Mouse (Mus musculus) liver, adult 2 months (tissue): Measurements from ENCODE around the gene Unc45a. TPM values are rescaled to one million over a fixed set of nuclear protein-coding genes. Genes with fewer than 3 reads are reported as not detected.

Source experiments
- DNase-seq: peaks from one replicate; pipeline ENCODE4 v3.0.0-alpha.2; 2011; ENCODE audit warnings: low read depth, low spot score; ENCODE audit errors: extremely low read depth
- H3K27ac ChIP-seq: fragments of 200-500 bp; replicated peaks from 2 replicates; pipeline ENCODE4 v1.5.1; 2012; ENCODE audit warnings: low read depth, mild to moderate bottlenecking, control low read depth, inconsistent platforms, low read length; ENCODE audit not compliant: insufficient read depth
- H3K27me3 ChIP-seq: fragments of 200-500 bp; 2 replicates; pipeline ENCODE4 v1.6.1; 2012; ENCODE audit warnings: mild to moderate bottlenecking, moderate library complexity, low read length, inconsistent platforms; ENCODE audit not compliant: control insufficient read depth, insufficient read depth
- H3K36me3 ChIP-seq: fragments of 200-500 bp; 2 replicates; pipeline ENCODE4 v1.6.1; 2012; ENCODE audit warnings: low read length, inconsistent platforms; ENCODE audit not compliant: control insufficient read depth, insufficient read depth
- H3K4me1 ChIP-seq: fragments of 200-500 bp; 2 replicates; pipeline ENCODE4 v1.6.1; 2011; ENCODE audit warnings: low read length; ENCODE audit not compliant: control insufficient read depth, insufficient read depth
- H3K4me3 ChIP-seq: fragments of 200-500 bp; 2 replicates; pipeline ENCODE4 v1.5.1; 2011; ENCODE audit warnings: low read depth, mild to moderate bottlenecking, control low read depth, low read length, moderate library complexity; ENCODE audit not compliant: insufficient read depth
- H3K79me2 ChIP-seq: fragments of 200-500 bp; 2 replicates; pipeline ENCODE4 v1.6.1; 2012; ENCODE audit warnings: inconsistent platforms, mild to moderate bottlenecking, low read length, moderate library complexity; ENCODE audit not compliant: control insufficient read depth, insufficient read depth
- H3K9ac ChIP-seq: fragments of 200-500 bp; 2 replicates; pipeline ENCODE4 v1.6.1; 2012; ENCODE audit warnings: low read depth, mild to moderate bottlenecking, control low read depth, inconsistent platforms, low read length
- CTCF ChIP-seq: fragments of 200-500 bp; IDR thresholded peaks from 2 replicates; pipeline ENCODE4 v1.5.1; 2011; ENCODE audit warnings: low read depth, low read length, control low read depth
- POLR2A ChIP-seq: fragments of 200-500 bp; IDR thresholded peaks from 2 replicates; pipeline ENCODE4 v1.6.1; 2011; ENCODE audit warnings: low read length, control low read depth; ENCODE audit not compliant: insufficient read depth; ENCODE audit errors: extremely low read depth
- WGBS: fragments of 180-500 bp; shearing (Covaris S2); methylation state at CpG from one replicate; pipeline ENCODE4 v1.1.7; 2018; 5-methylcytosine and 5-hydroxymethylcytosine counted together
- polyA plus RNA-seq: library from polyadenylated mRNA; depleted of rRNA; stranded (reverse); fragments of >200 nt; gene quantifications from 2 replicates; pipeline ENCODE4 v1.2.3, GENCODE M21; 2012; rRNA removed
- total RNA-seq: library from RNA; depleted of rRNA; stranded (reverse); fragments of >200 nt; gene quantifications from 2 replicates; pipeline ENCODE4 v1.2.3, GENCODE M21; 2014; rRNA removed

Gene Unc45a
- total RNA-seq, result 8.6 and 8.9 TPM in 2 replicates
- polyA plus RNA-seq, result 19.1 and 21.5 TPM in 2 replicates

- Histone ChIP-seq H3K4me3 (peak within 1 kb of the TSS; percentile 82), H3K4me1 (peaks cover 7% of the 10 kb centered on the region), H3K9ac (peak within 1 kb of the TSS; percentile 77), H3K27me3 (no peaks in the 10 kb centered on the region), H3K79me2 (no peaks in the 10 kb centered on the region), H3K36me3 (0 out of 2 replicates have a peak, but pooled peaks cover 3% of the 10 kb centered on the region), H3K27ac (peak within 1 kb of the TSS; percentile 68)
- TF ChIP-seq POLR2A (no peak), CTCF (peak; percentile 84)
- peak; percentile 73 for DNase-seq
- WGBS, result under 1% methylated on average over 11 of the region's 11 CpGs
Observed at GRCm38 (mm10) chr7:80340793-80341192, at the start of gene Unc45a. Gene Unc45a (minus strand): TSS chr7:80341005.

GRCm38 (mm10) chr7:80387633-80388543 lies 47.1 kb upstream of the Unc45a start, which contains the start of gene Fes:
Gene Fes (minus strand): TSS chr7:80387946.
- Histone ChIP-seq H3K27ac (peak within 1 kb of the TSS; percentile 54), H3K4me1 (peaks cover 3% of the 10 kb centered on the region; the same call in 1 of the 2 replicates), H3K36me3 (peaks cover 11% of the 10 kb centered on the region; the same call in 1 of the 2 replicates), H3K79me2 (no peaks in the 10 kb centered on the region), H3K9ac (peak within 1 kb of the TSS; percentile 78), H3K27me3 (no peaks in the 10 kb centered on the region), H3K4me3 (peak within 1 kb of the TSS; percentile 60)
- 26% methylated on average over 33 of the region's 33 CpGs for WGBS
- DNase-seq, result peak; percentile 45
- TF ChIP-seq POLR2A, result 0 out of 2 replicates have a peak, but pooled peaks have one; percentile 21
- TF ChIP-seq CTCF, result no peak

DNA sequence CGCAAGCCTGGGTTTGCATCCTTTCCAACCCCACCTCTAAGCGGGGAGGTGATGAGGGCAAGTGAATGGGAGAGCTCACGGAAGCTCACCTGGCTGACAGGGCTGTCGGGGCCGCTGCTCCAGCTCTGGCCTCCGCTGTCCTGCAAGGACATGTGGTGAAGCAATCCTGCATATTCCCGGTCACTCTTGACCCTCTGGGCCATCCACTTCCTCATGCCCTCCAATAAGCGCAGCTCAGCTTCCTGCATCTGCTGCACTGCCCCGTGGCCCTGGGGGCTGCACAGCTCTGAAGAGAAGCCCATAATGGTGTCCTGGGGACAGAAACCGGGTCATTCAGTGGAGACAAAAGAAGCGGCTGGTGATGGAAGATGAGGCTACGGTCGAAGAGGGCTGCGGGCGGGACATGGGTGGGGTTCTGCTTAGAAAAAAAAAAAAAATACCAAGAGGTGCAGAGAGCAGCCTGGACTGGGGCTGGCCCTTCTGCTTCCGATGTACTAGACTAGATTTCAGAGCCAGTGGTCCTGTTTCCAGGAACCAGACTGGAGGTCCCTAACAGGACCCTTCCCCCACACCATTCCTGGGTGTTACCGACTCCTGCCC lies 46.3 kb upstream of the Unc45a start:
- 18% methylated on average over 17 of the region's 17 CpGs for WGBS

DNA sequence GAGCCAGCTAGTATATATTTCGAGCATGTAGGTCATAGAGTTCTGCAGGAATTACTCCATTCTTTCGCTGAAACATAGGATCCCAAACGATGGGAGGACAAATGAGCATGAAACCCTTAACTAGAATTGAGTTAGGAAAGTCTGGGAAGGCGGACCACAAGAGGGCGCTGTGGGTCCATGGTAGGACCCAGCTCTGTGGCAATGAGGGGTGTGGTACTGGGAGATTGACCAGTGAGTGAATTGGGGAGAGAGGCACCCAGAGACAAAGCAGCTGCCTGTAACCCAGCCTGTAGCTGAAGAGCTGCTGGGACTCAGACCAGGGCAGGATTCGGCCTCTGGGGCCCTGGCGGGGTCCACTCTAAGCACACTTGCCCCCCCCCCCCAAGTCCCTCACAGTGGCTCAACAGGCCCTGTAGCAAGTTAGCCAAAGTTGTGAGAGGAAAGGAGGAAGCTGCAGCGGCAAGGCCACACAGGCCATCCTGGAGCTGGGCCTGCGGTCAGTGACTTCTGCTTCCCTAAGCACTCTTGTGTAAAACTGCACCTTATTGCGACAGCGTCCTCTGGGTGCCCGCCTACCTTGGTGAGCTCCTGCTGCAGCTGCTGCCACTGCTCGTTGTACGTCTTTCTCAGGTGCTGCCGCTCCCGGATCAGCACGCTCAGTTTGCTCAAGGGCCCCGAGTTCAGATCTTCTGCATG lies 45.6 kb upstream of the Unc45a start:
- 0 out of 2 replicates have a peak, but pooled peaks have one; percentile 16 for TF ChIP-seq POLR2A
- peak; percentile 97 for TF ChIP-seq CTCF
- Histone ChIP-seq H3K79me2 (no peaks in the 10 kb centered on the region), H3K4me1 (peaks cover 3% of the 10 kb centered on the region; the same call in 1 of the 2 replicates), H3K4me3 (peak overlapping the region; percentile 60), H3K9ac (peak overlapping the region; percentile 38), H3K36me3 (peaks cover 2% of the 10 kb centered on the region; the same call in 1 of the 2 replicates), H3K27me3 (no peaks in the 10 kb centered on the region), H3K27ac (peak overlapping the region; percentile 70)
- WGBS, result 2% methylated on average over 18 of the region's 18 CpGs
- DNase-seq, result peak; percentile 96

More for the DNA sequence above, 46.3 kb upstream of the Unc45a start:
- H3K27ac ChIP-seq, result peak overlapping the region; percentile 54
- DNase-seq, result peak; percentile 67
- no peaks in the 10 kb centered on the region for H3K27me3 ChIP-seq
- peaks cover 3% of the 10 kb centered on the region; the same call in 1 of the 2 replicates for H3K4me1 ChIP-seq
- H3K9ac ChIP-seq, result peak overlapping the region; percentile 78
- H3K79me2 ChIP-seq, result no peaks in the 10 kb centered on the region
- H3K36me3 ChIP-seq, result peaks cover 9% of the 10 kb centered on the region; the same call in 1 of the 2 replicates
- peak overlapping the region; percentile 60 for H3K4me3 ChIP-seq
- TF ChIP-seq CTCF (no peak), POLR2A (no peak)

- no peak for TF ChIP-seq POLR2A
- no peak for TF ChIP-seq CTCF
- Histone ChIP-seq H3K36me3 (peaks cover 2% of the 10 kb centered on the region; the same call in 1 of the 2 replicates), H3K4me3 (no peak overlapping the region), H3K79me2 (no peaks in the 10 kb centered on the region), H3K4me1 (peaks cover 3% of the 10 kb centered on the region; the same call in 1 of the 2 replicates), H3K27ac (no peak overlapping the region), H3K9ac (no peak overlapping the region), H3K27me3 (no peaks in the 10 kb centered on the region)
- WGBS, result 87% methylated on average over 11 of the region's 11 CpGs
- no peak for DNase-seq
Observed at GRCm38 (mm10) chr7:80382919-80383318, 42.1 kb upstream of the Unc45a start.
